Mouse (Mus musculus) intestine, postnatal 0 days (tissue): ENCODE measurements around the gene Dstyk. TPM values are rescaled to one million over a fixed set of nuclear protein-coding genes. Genes with fewer than 3 reads are reported as not detected.

Experiments used
- ATAC-seq: fragments of 200-750 bp; cut with Nextera tagmentation; 2 replicates; pipeline ENCODE4 v1.8.0; 2017; ENCODE audit warnings: mild to moderate bottlenecking, moderate TSS enrichment, moderate library complexity
- H3K27ac ChIP-seq: fragments of 300-500 bp; sonication (generic); 2 replicates; pipeline ENCODE4 v1.5.1; 2014; ENCODE audit warnings: mild to moderate bottlenecking, low read depth, low read length, moderate library complexity
- H3K27me3 ChIP-seq: fragments of 300-500 bp; sonication (generic); replicated peaks from 2 replicates; pipeline ENCODE4 v1.6.1; 2014; ENCODE audit warnings: low read length, mixed read lengths; ENCODE audit not compliant: control insufficient read depth, insufficient read depth
- H3K36me3 ChIP-seq: fragments of 300-500 bp; sonication (generic); 2 replicates; pipeline ENCODE4 v1.6.1; 2014; ENCODE audit warnings: mild to moderate bottlenecking, moderate library complexity; ENCODE audit not compliant: control insufficient read depth, insufficient read depth
- H3K4me1 ChIP-seq: fragments of 300-500 bp; sonication (generic); replicated peaks from 2 replicates; pipeline ENCODE4 v1.6.1; 2014; ENCODE audit warnings: antibody characterized with exemption, low read length, mixed read lengths; ENCODE audit not compliant: control insufficient read depth, insufficient read depth
- H3K4me2 ChIP-seq: fragments of 300-500 bp; sonication (generic); replicated peaks from 2 replicates; pipeline ENCODE4 v1.6.1; 2014; ENCODE audit warnings: low read depth, mild to moderate bottlenecking, moderate library complexity
- H3K4me3 ChIP-seq: fragments of 300-500 bp; sonication (generic); 2 replicates; pipeline ENCODE4 v1.5.1; 2014; ENCODE audit warnings: low read depth, low read length
- H3K9ac ChIP-seq: fragments of 300-500 bp; sonication (generic); 2 replicates; pipeline ENCODE4 v1.6.1; 2014; ENCODE audit warnings: mild to moderate bottlenecking, low read depth, low read length
- H3K9me3 ChIP-seq: fragments of 300-500 bp; sonication (generic); 2 replicates; pipeline ENCODE4 v1.6.1; 2016; ENCODE audit warnings: mixed run types; ENCODE audit not compliant: control insufficient read depth
- CTCF ChIP-seq: sonication (generic); IDR thresholded peaks from 2 replicates; pipeline ENCODE4 v1.5.1; 2016; ENCODE audit warnings: low read depth, mild to moderate bottlenecking, control low read depth, antibody characterized with exemption, moderate library complexity
- WGBS: fragments of 180-500 bp; shearing (Covaris S2); extraction: QIAGEN DNeasy Blood & Tissue Kit; methylation state at CpG from one replicate; pipeline ENCODE4 v1.1.7; 2014; 5-methylcytosine and 5-hydroxymethylcytosine counted together
- polyA plus RNA-seq: library from polyadenylated mRNA; unstranded; fragments of >200 nt; fragmentation: Nextera tagmentation; extraction: Ambion mirVana; gene quantifications from 2 replicates; pipeline ENCODE4 v1.2.1, GENCODE M21; 2015

The Dstyk gene
- polyA plus RNA-seq, 1 experiment from 2014 or later, result 3.7 TPM

DNA sequence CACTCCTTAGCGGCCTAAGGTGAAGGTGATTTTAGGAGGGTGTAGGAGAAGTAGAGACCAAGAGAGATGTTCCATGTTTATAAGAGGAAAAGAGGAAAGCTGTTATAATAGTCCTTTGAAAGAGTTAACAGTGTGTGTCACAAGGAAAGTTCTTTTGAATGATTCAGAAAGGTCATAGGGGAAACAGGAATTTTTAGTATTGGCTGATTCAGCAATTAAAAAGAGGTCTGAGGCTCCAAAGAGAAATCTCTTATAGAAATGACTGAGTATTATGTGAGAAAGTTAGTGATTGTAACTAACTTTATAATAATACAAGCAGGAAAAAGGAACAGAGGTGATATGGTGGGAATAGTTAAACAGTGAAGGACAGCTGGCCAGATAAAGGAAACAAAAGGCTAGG lies 62.1 kb downstream of the Dstyk start:
- H3K4me1 ChIP-seq, result peaks cover 5% of the 10 kb centered on the region; the same call in 1 of the 2 replicates
- H3K4me3 ChIP-seq, result no peak overlapping the region
- no peak overlapping the region for H3K4me2 ChIP-seq
- no peaks in the 10 kb centered on the region for H3K9me3 ChIP-seq
- no peak overlapping the region for H3K27ac ChIP-seq
- no peak overlapping the region for H3K9ac ChIP-seq
- H3K36me3 ChIP-seq, result no peaks in the 10 kb centered on the region; the same call in 1 of the 2 replicates
- no peak for ATAC-seq
- 91% methylated on average over 1 of the region's 1 CpGs for WGBS
- TF ChIP-seq CTCF, result no peak
- H3K27me3 ChIP-seq, result no peaks in the 10 kb centered on the region

GRCm38 (mm10) chr1:132481619-132482018 lies 64.3 kb downstream of the Dstyk start:
- no peak for ATAC-seq
- no peaks in the 10 kb centered on the region for H3K9me3 ChIP-seq
- TF ChIP-seq CTCF, result no peak
- no peak overlapping the region for H3K4me3 ChIP-seq
- no peak overlapping the region for H3K27ac ChIP-seq
- WGBS, result 83% methylated on average over 2 of the region's 2 CpGs
- H3K36me3 ChIP-seq, result peaks cover 3% of the 10 kb centered on the region
- H3K9ac ChIP-seq, result no peak overlapping the region
- no peaks in the 10 kb centered on the region for H3K27me3 ChIP-seq
- peaks cover under 1% of the 10 kb centered on the region; the same call in 1 of the 2 replicates for H3K4me1 ChIP-seq
- no peak overlapping the region for H3K4me2 ChIP-seq

DNA sequence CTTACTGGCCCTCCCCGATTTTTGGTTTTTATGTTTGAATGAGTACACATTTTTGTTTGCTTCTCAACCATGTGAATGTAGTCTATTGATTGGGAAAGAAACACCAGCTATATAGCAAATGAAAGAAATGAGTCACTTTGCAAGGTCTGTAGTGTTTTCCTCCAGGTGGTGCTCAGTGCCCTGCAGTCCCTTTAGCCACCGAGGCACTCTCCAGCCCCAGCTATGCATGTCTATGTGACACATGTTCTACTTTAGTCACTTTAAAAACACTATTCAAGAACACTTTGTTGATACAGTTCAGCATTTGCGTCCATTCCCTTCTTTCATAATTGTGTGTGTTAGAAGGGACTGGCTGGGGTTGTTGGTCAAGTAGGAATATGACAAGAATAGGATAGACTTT lies 65.9 kb downstream of the Dstyk start:
- Histone ChIP-seq H3K27me3 (no peaks in the 10 kb centered on the region), H3K4me1 (no peaks in the 10 kb centered on the region), H3K9ac (no peak overlapping the region), H3K9me3 (no peaks in the 10 kb centered on the region), H3K27ac (no peak overlapping the region), H3K36me3 (peaks cover 9% of the 10 kb centered on the region), H3K4me2 (no peak overlapping the region), H3K4me3 (no peak overlapping the region)
- 91% methylated on average over 3 of the region's 3 CpGs for WGBS
- no peak for TF ChIP-seq CTCF
- no peak for ATAC-seq

GRCm38 (mm10) chr1:132483759-132484158 lies 66.4 kb downstream of the Dstyk start:
- WGBS, result 78% methylated on average over 6 of the region's 6 CpGs
- peaks cover 14% of the 10 kb centered on the region for H3K36me3 ChIP-seq
- no peak overlapping the region for H3K9ac ChIP-seq
- no peak overlapping the region for H3K27ac ChIP-seq
- no peak for TF ChIP-seq CTCF
- H3K4me2 ChIP-seq, result no peak overlapping the region
- H3K27me3 ChIP-seq, result no peaks in the 10 kb centered on the region
- no peak overlapping the region for H3K4me3 ChIP-seq
- H3K9me3 ChIP-seq, result no peaks in the 10 kb centered on the region
- ATAC-seq, result no peak
- H3K4me1 ChIP-seq, result no peaks in the 10 kb centered on the region

- Histone ChIP-seq H3K36me3 (peaks cover 80% of the 10 kb centered on the region), H3K4me1 (no peaks in the 10 kb centered on the region), H3K9me3 (no peaks in the 10 kb centered on the region), H3K4me2 (no peak overlapping the region), H3K4me3 (no peak overlapping the region), H3K27me3 (no peaks in the 10 kb centered on the region), H3K27ac (no peak overlapping the region), H3K9ac (no peak overlapping the region)
- no peak for TF ChIP-seq CTCF
- ATAC-seq, result no peak
- 96% methylated on average over 2 of the region's 2 CpGs for WGBS
Observed at GRCm38 (mm10) chr1:132500535-132500934, 83.2 kb downstream of the Dstyk start.

DNA sequence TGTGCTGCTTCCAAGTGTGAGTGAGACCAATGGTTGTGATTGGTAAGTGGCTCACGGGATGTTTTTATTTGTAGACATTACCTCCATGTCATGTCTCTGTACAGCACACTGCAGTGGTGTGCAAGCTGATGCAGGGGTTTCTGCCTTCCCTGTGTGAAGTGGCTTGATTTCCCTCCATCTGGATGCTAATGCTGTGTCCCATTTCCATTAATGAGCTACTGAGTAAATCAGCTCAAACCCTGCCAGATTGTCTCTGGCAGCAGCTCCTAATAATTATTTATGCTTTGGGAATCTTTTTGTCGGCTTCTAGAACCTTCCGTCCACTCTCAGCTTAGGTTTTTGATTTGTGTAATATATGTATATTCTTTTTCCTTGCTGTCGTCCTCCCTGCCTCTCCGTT lies 87.8 kb downstream of the Dstyk start:
- H3K4me2 ChIP-seq, result no peak overlapping the region

GRCm38 (mm10) chr1:132506058-132506457 lies 88.7 kb downstream of the Dstyk start, which contains the start of gene Tmem81:
Gene Tmem81 (plus strand): TSS chr1:132506230.
- H3K4me3 ChIP-seq, result no peak within 1 kb of the TSS
- peaks cover 57% of the 10 kb centered on the region for H3K36me3 ChIP-seq
- no peak for TF ChIP-seq CTCF
- H3K27ac ChIP-seq, result no peak within 1 kb of the TSS
- H3K9me3 ChIP-seq, result no peaks in the 10 kb centered on the region
- no peak for ATAC-seq
- H3K4me1 ChIP-seq, result no peaks in the 10 kb centered on the region
- H3K9ac ChIP-seq, result no peak within 1 kb of the TSS
- H3K4me2 ChIP-seq, result no peak within 1 kb of the TSS
- WGBS, result 89% methylated on average over 7 of the region's 7 CpGs
- no peaks in the 10 kb centered on the region for H3K27me3 ChIP-seq

More for the DNA sequence above, 87.8 kb downstream of the Dstyk start:
- Histone ChIP-seq H3K4me3 (no peak overlapping the region), H3K27me3 (no peaks in the 10 kb centered on the region), H3K9ac (no peak overlapping the region), H3K4me1 (no peaks in the 10 kb centered on the region), H3K36me3 (peaks cover 66% of the 10 kb centered on the region), H3K27ac (no peak overlapping the region), H3K9me3 (no peaks in the 10 kb centered on the region)
- 87% methylated on average over 5 of the region's 5 CpGs for WGBS
- no peak for ATAC-seq
- TF ChIP-seq CTCF, result no peak
